Mouse (Mus musculus) monocyte, adult 5-6 weeks (primary cell): ENCODE data around the gene Enthd1. TPM values are rescaled to one million over a fixed set of nuclear protein-coding genes. Genes with fewer than 3 reads are reported as not detected.
"Not testable (repeated sequence)": the region's sequence is repeated elsewhere in the genome, so short reads cannot be mapped to it uniquely, and the experiment has no call there.

Experiments used
- ATAC-seq: fragments of 153-309, 156-312 bp; replicated peaks from 2 replicates; pipeline ENCODE4 v1.8.0; 2017; ENCODE audit warnings: mild to moderate bottlenecking; ENCODE audit not compliant: low TSS enrichment, insufficient number of reproducible peaks, severe bottlenecking, poor library complexity, low FRiP score
- total RNA-seq: library from RNA; stranded (forward); fragments of 200-1000, 200-491, 200-594 nt; gene quantifications from 3 replicates; pipeline ENCODE4 v1.2.3, GENCODE M21; 2017

Gene Enthd1
- total RNA-seq, 1 experiment from 2014 or later: not detected

- ATAC-seq: no peak
These were observed 9.8 kb downstream of the Enthd1 start for GRCm38 (mm10) chr15:80554860-80555822.

GRCm38 (mm10) chr15:80545430-80545829 is 19.5 kb downstream of the Enthd1 start:
- ATAC-seq: no peak

GRCm38 (mm10) chr15:80544115-80544514 is 20.8 kb downstream of the Enthd1 start:
- 0 out of 2 replicates have a peak, but pooled peaks have one; percentile 43 for ATAC-seq

- ATAC-seq: no peak
These were observed 26.1 kb downstream of the Enthd1 start for GRCm38 (mm10) chr15:80538671-80539340.

- no peak for ATAC-seq
These were observed 26.9 kb downstream of the Enthd1 start for GRCm38 (mm10) chr15:80538075-80538474.

GRCm38 (mm10) chr15:80536051-80536450 is 28.9 kb downstream of the Enthd1 start:
- no peak for ATAC-seq

GRCm38 (mm10) chr15:80533274-80533673 is 31.7 kb downstream of the Enthd1 start:
- ATAC-seq: no peak

- ATAC-seq: no peak
These were observed 32.5 kb downstream of the Enthd1 start for GRCm38 (mm10) chr15:80532281-80533072.

- ATAC-seq: no peak
These were observed 33.9 kb downstream of the Enthd1 start for GRCm38 (mm10) chr15:80531026-80531425.

- ATAC-seq: no peak
These were observed 34.7 kb downstream of the Enthd1 start for GRCm38 (mm10) chr15:80529955-80530869.

GRCm38 (mm10) chr15:80521661-80522388 is 43.1 kb downstream of the Enthd1 start:
- no peak for ATAC-seq

GRCm38 (mm10) chr15:80519931-80520330 is 45.0 kb downstream of the Enthd1 start:
- no peak for ATAC-seq

- no peak for ATAC-seq
These were observed 46.3 kb downstream of the Enthd1 start for GRCm38 (mm10) chr15:80518567-80519223.

GRCm38 (mm10) chr15:80517996-80518395 is 47.0 kb downstream of the Enthd1 start:
- ATAC-seq: no peak

GRCm38 (mm10) chr15:80516525-80516924 is 48.4 kb downstream of the Enthd1 start:
- no peak for ATAC-seq

GRCm38 (mm10) chr15:80505086-80505485 is 59.9 kb downstream of the Enthd1 start:
- ATAC-seq: no peak

- not testable (repeated sequence) for ATAC-seq
These were observed 61.8 kb downstream of the Enthd1 start for GRCm38 (mm10) chr15:80503155-80503554.
